Mouse (Mus musculus) naive thymus-derived CD4-positive, alpha-beta T cell, adult 2 months (primary cell): Measurements from ENCODE around the gene Nat8f7.
"Not testable (repeated sequence)": the region's sequence is repeated elsewhere in the genome, so short reads cannot be mapped to it uniquely, and the experiment has no call there.

Experiments used
- DNase-seq: peaks from one replicate; pipeline ENCODE4 v3.0.0-alpha.2; 2011; ENCODE audit warnings: low read depth

Nat8f7 gene

DNA sequence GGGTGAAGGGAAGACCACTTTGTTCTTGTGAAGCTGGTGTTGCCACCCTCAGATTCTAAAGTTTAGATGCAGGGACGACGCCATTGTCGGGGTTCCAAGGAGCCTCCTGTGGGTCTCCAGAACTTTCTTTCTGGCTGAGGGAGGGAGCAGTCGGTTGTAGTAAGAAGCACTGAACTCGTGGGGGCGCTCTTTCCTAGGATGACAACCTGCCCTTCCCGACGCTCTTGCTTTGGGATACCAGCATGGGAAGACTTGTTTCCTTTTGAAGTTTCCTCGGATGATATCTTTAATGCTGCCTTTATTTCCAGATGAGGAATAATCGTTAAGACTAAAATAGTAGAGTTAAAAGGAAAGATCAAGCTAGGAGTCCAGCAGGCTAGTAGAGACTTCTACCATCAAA is at the start of gene Nat8f7:
Nat8f7 (minus strand) TSS at position 101 of the 400 bp plus-strand sequence.
- DNase-seq = not testable (repeated sequence)

DNA sequence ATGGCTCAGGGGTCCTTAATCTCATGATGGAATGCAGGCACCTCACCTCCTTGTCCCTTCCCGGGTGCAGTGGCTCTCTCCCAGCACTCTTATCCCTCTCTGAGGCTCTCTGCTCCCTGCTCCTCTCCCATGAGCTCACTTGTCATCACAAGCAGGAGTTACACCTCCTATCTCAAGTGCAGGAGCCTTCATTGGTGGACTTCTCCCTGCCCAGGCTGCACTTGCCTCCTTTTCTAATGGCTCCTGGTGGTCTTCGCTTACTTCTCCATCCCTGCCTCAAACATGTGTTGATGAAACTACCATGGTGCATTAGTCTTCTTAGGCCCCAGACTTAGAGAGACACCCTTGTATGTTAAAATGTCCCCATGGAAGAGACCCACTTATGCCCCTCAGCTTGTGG is 49.7 kb upstream of the Nat8f7 start:
- DNase-seq = not testable (repeated sequence)

DNA sequence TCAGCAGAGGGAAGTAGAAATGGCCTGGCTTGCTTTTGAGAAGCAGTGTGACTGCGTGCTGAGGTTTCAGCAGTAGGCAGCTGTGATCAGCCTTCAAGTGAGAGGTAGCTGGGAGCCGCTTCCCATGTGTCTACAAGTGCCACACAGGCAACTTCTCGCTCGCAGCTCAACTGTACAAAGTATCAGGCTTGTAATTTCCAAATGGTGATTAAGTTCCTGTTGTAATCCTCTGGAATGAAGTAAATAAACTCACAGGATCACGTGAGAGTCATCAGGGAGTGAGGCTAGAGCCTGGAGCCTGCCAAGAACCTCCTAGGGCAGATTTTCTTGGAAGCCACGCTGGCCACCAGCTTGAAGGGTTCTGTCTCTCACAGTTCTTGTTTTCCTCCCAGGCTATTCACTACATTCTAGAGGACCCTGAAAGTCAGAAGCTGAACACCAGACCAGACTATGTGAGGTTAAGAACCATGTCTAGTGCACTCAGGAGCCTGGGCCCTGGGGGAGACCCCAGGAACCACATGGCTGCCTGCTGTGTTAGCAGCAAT is 42.8 kb upstream of the Nat8f7 start:
- not testable (repeated sequence) for DNase-seq

DNA sequence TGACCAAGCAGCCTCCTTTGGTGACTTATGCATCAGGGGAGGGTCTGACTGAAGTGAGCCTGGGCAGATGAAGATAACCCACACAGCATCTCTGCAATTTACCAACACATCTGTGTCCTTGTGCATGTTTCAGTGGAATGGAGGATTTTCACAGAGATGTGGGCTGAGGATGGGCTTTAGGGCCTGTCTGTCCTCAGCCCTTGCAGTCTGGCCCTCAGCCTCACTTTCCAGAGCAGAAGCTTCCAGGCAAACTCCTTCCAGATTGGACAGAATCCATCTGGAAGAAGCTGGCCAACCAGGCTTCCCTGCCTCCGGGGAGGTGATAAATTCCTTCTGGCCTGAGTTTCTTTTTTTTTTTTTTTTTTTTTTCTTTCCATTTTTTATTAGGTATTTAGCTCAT is 3.4 kb downstream of the Nat8f7 start:
- not testable (repeated sequence) for DNase-seq

DNA sequence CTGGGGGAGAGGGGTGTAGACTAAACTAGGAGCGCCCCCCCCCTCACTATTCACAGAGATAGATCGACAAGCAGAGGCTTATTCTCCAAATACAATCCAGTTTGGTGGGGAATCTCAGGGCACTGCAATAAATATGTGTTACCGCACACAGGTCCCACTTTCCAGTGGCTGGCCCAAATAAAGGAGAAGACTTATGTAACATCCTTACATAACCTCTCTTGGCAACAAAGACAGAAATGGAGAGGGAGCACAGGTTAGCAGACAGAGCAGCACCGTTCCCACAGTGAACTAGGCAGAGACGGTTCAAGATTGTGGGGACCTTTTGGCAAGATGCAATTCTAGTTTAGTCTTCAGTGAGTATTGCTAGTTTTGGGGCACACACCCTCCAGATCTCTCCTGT is 3.8 kb downstream of the Nat8f7 start:
- not testable (repeated sequence) for DNase-seq

DNA sequence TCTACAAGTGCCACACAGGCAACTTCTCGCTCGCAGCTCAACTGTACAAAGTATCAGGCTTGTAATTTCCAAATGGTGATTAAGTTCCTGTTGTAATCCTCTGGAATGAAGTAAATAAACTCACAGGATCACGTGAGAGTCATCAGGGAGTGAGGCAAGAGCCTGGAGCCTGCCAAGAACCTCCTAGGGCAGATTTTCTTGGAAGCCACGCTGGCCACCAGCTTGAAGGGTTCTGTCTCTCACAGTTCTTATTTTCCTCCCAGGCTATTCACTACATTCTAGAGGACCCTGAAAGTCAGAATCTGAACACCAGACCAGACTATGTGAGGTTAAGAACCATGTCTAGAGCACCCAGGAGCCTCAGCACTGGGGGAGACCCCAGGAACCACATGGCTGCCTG is 11.1 kb downstream of the Nat8f7 start:
- DNase-seq = not testable (repeated sequence)
